Mouse (Mus musculus) left cerebral cortex, postnatal 25 days (tissue): ENCODE results near the gene Olfr148. TPM values are rescaled to one million over a fixed set of nuclear protein-coding genes. Genes with fewer than 3 reads are reported as not detected.
A peak's percentile ranks its signal among the peaks of the same experiment; 100 is the strongest.

Source experiments
- DNase-seq, 2 experiments: peaks; one replicate each; pipeline ENCODE4 v3.0.0; 2022; ENCODE audit warnings: low spot score in 2 of 2, mixed read lengths in 1 of 2
- intact Hi-C: fragments of 180-260 bp; cut with DNase I; formaldehyde crosslinking; loops from one replicate; pipeline ENCODE4 v1.15.1; 2025
- total RNA-seq, 2 experiments: library from RNA; stranded (reverse); gene quantifications; 2 replicates each; pipeline ENCODE4 v1.2.3; 2021

The Olfr148 gene
- total RNA-seq: not detected

DNA sequence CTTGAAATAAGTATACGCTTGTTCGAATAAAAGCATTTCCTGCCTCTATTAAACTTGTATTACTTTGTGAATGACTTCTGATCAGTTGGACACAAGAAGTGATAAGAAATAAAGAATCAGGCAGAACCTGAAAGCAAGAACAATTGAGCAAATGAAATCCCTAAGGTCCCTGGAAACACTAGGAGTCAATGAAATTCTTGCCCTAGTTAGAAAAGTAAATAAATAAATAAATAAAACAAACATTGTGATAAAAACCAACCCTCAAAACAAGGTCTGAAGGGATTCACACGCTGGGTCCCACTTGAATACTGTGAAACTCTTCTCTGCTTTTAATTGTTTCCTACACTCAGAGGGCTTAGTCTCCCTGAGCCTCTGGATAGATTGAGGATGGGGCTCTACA, at the start of gene Olfr148:
Olfr148 (plus strand) TSS at position 301 of the 400 bp plus-strand sequence.
- no peak for DNase-seq
- intact Hi-C loops: no loop called here

GRCm38 (mm10) chr9:39575469-39575868, 35.0 kb upstream of the Olfr148 start, which contains the start of gene Olfr959:
Gene Olfr959 (minus strand): TSS chr9:39575569.
- intact Hi-C loops: no loop called here
- DNase-seq: no peak

DNA sequence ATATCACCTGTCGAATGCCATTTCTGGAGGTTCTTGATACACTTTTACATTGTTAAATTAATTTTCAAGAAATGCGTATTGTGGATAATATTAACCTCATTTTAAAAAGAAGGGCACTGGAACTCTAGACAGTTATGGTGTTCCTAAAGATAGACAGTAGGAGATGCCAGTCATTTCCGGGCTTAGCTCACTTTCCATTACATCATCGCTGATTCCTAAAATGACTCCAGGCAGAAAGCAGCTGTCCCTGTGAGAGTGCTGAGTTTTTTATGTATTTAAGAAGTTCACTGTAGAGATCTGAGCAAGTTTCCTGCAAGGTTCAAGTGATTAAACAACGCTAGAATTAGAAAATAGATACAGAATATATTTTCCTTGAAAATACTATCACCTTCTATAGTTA, 33.4 kb upstream of the Olfr148 start:
- DNase-seq: peak in 1 of 2 experiments; percentile 56
- intact Hi-C loops: no loop called here

- intact Hi-C loops: loop anchor here (5.0 kb wide), 1 partner anchor 795 kb away; no protein-coding TSS in a partner anchor
- DNase-seq: peak; percentile 22 to 25
Measured at GRCm38 (mm10) chr9:39602536-39603332, 7.7 kb upstream of the Olfr148 start.

- intact Hi-C loops: loop anchor here (5.0 kb wide), 1 partner anchor 796 kb away; no protein-coding TSS in a partner anchor
- DNase-seq: no peak
Measured at GRCm38 (mm10) chr9:39603333-39603845, 7.1 kb upstream of the Olfr148 start.

GRCm38 (mm10) chr9:39603999-39604453, 6.4 kb upstream of the Olfr148 start, which contains the start of gene AW551984:
Gene AW551984 (minus strand): TSS chr9:39604403.
- intact Hi-C loops: loop anchor here (5.0 kb wide), 1 partner anchor 797 kb away; no protein-coding TSS in a partner anchor
- DNase-seq: peak in 1 of 2 experiments; percentile 4

DNA sequence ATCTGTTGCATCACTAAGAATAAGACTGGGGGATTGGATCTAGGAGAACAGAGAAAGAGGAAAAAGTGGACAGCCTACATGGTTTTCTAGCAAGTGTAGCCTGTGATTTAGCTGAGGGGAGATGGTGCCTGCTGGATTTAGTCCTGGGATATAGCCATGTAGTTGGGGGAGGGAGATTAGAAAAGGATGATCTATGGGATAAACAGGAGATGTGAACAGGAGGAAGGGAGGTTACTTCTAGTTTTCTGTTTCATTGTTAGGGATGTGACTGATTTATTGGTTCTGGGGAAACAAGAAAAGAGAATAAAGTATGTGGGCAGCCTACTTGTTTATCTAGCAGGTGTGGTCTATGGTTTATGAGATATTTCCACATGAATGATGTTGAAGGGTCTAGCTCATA, 2.0 kb upstream of the Olfr148 start:
- no peak for DNase-seq
- intact Hi-C loops: no loop called here

GRCm38 (mm10) chr9:39611953-39612352, 1.5 kb downstream of the Olfr148 start:
- intact Hi-C loops: loop anchor here (2.0 kb wide), 1 partner anchor 103 kb away; no protein-coding TSS in a partner anchor
- peak; percentile 19 to 41 for DNase-seq

- DNase-seq: no peak
- intact Hi-C loops: no loop called here
Measured at GRCm38 (mm10) chr9:39621073-39621472, 10.6 kb downstream of the Olfr148 start, which contains the start of gene Olfr960. Gene Olfr960 (plus strand): TSS chr9:39621373.

DNA sequence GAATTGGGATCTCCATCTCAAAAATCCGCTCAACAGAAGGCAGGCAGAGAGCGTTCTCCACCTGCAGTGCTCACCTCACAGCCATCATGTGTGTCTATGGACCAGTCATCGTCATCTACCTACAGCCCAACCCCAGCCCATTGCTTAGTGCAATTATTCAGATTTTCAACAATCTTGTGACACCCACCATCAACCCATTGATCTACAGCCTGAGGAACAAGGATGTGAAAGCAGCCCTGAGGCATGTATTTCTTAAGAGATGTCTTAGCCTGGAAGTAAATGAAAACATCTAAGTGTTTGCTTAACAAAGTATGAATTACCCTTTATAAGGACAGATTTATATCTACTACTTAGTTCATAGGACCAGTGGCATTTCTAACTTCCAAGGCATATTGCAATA, 13.3 kb downstream of the Olfr148 start:
- DNase-seq: no peak
- intact Hi-C loops: no loop called here

- DNase-seq: no peak
- intact Hi-C loops: no loop called here
Measured at GRCm38 (mm10) chr9:39624711-39625110, 14.3 kb downstream of the Olfr148 start.

GRCm38 (mm10) chr9:39629069-39629468, 18.6 kb downstream of the Olfr148 start:
- intact Hi-C loops: no loop called here
- DNase-seq: no peak

DNA sequence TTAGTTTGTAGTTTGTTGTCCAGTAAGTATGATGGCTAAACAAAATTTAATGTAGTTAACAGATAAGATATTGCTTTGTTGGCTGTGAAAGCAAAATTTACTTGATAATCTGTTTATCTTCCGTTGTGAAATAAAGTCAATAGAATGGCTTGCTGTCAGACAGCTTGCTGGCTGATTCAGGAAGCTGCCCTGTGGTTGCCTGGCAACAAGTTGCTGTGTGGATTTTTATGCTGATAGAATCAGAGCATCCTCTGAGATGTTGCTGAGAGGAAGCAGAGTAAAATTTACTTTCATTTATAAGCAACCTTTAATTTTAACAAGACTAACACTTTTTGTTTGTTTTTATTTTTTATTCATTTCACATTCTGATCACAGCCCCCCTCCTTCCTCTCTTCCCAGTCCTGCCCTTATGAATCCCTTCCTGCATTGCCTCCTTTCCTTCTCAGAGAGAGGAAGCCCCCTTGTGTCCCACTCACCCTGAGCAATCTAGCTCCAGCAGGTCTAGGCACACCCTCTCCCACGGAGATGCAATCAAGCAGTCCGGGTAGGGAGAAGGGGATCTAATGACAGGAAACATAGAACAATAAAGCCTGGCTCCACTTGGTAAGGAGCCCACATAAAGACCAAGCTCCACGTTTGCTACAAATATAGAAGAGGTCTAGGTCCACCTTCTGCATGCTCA, 23.6 kb downstream of the Olfr148 start:
- DNase-seq: peak; percentile 31 to 36
- intact Hi-C loops: no loop called here

- DNase-seq: no peak
- intact Hi-C loops: no loop called here
Measured at GRCm38 (mm10) chr9:39644785-39645184, 34.3 kb downstream of the Olfr148 start, which contains the start of gene Olfr961. Gene Olfr961 (plus strand): TSS chr9:39645085.

DNA sequence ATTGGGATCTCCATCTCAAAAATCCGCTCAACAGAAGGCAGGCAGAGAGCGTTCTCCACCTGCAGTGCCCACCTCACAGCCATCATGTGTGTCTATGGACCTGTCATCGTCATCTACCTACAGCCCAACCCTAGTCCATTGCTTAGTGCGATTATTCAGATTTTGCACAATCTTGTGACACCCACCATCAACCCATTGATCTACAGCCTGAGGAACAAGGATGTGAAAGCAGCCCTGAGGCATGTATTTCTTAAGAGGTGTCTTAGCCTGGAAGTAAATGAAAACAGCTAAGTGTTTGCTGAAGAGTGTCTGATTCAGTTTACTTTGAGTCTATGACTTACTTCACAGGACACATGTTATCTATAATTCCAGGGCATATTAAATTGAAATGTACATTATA, 36.9 kb downstream of the Olfr148 start:
- DNase-seq: no peak
- intact Hi-C loops: no loop called here

GRCm38 (mm10) chr9:39654756-39655396, 44.4 kb downstream of the Olfr148 start:
- intact Hi-C loops: no loop called here
- DNase-seq: no peak
